Mouse (Mus musculus) erythroblast, embryonic 14.5 days (primary cell): Measurements from ENCODE around the gene P3h2. TPM values are rescaled to one million over a fixed set of nuclear protein-coding genes. Genes with fewer than 3 reads are reported as not detected.

Experiments used
- H3K27me3 ChIP-seq: 2 replicates; pipeline ENCODE4 v1.6.1; 2012; ENCODE audit warnings: inconsistent platforms; ENCODE audit not compliant: control insufficient read depth
- H3K36me3 ChIP-seq: 2 replicates; pipeline ENCODE4 v1.6.1; 2012; ENCODE audit warnings: mild to moderate bottlenecking, inconsistent platforms; ENCODE audit not compliant: control insufficient read depth
- H3K4me1 ChIP-seq: 2 replicates; pipeline ENCODE4 v1.6.1; 2012; ENCODE audit warnings: inconsistent platforms; ENCODE audit not compliant: control insufficient read depth
- H3K4me3 ChIP-seq: replicated peaks from 2 replicates; pipeline ENCODE3; 2012; ENCODE audit warnings: moderate library complexity, mild to moderate bottlenecking, inconsistent platforms
- H3K9me3 ChIP-seq: 2 replicates; pipeline ENCODE4 v1.6.1; 2012; ENCODE audit warnings: low read length, inconsistent platforms, mixed read lengths; ENCODE audit not compliant: control insufficient read depth
- GATA1 ChIP-seq: IDR thresholded peaks from 2 replicates; pipeline ENCODE4 v1.6.1; 2012; ENCODE audit warnings: low read length, inconsistent platforms, mixed read lengths
- TAL1 ChIP-seq: IDR thresholded peaks from 3 replicates; pipeline ENCODE4 v1.6.1; 2012; ENCODE audit warnings: low read length, inconsistent platforms, mixed read lengths
- polyA plus RNA-seq: library from polyadenylated mRNA; stranded (reverse); fragments of >175 nt; gene quantifications from 2 replicates; pipeline ENCODE4 v1.2.3, GENCODE M21; 2012

The P3h2 gene
- not detected in 2 replicates for polyA plus RNA-seq

- H3K4me1 ChIP-seq, result no peaks in the 10 kb centered on the region
- TF ChIP-seq GATA1, result no peak
- no peak for TF ChIP-seq TAL1
- H3K36me3 ChIP-seq, result no peaks in the 10 kb centered on the region
- no peaks in the 10 kb centered on the region for H3K9me3 ChIP-seq
- H3K4me3 ChIP-seq, result peak within 1 kb of the TSS; percentile 46
- H3K27me3 ChIP-seq, result peaks cover 38% of the 10 kb centered on the region
These were observed at the start of gene P3h2 for GRCm38 (mm10) chr16:26105115-26105974. Gene P3h2 (minus strand): TSS chr16:26105784.

- no peaks in the 10 kb centered on the region for H3K9me3 ChIP-seq
- TF ChIP-seq TAL1 (no peak), GATA1 (no peak)
- no peaks in the 10 kb centered on the region for H3K36me3 ChIP-seq
- no peaks in the 10 kb centered on the region for H3K4me1 ChIP-seq
- H3K27me3 ChIP-seq, result no peaks in the 10 kb centered on the region
- H3K4me3 ChIP-seq, result no peak overlapping the region
These were observed 46.7 kb upstream of the P3h2 start for GRCm38 (mm10) chr16:26152258-26152657.

GRCm38 (mm10) chr16:26150943-26151342 lies 45.4 kb upstream of the P3h2 start:
- no peak overlapping the region for H3K4me3 ChIP-seq
- no peaks in the 10 kb centered on the region for H3K9me3 ChIP-seq
- no peaks in the 10 kb centered on the region for H3K4me1 ChIP-seq
- no peaks in the 10 kb centered on the region for H3K36me3 ChIP-seq
- no peaks in the 10 kb centered on the region for H3K27me3 ChIP-seq
- no peak for TF ChIP-seq GATA1
- TF ChIP-seq TAL1, result no peak

GRCm38 (mm10) chr16:26146853-26147252 lies 41.3 kb upstream of the P3h2 start:
- Histone ChIP-seq H3K27me3 (no peaks in the 10 kb centered on the region), H3K4me1 (no peaks in the 10 kb centered on the region), H3K4me3 (no peak overlapping the region), H3K36me3 (no peaks in the 10 kb centered on the region), H3K9me3 (no peaks in the 10 kb centered on the region)
- TF ChIP-seq TAL1 (no peak), GATA1 (no peak)

- no peaks in the 10 kb centered on the region for H3K27me3 ChIP-seq
- no peaks in the 10 kb centered on the region for H3K36me3 ChIP-seq
- no peaks in the 10 kb centered on the region for H3K9me3 ChIP-seq
- H3K4me1 ChIP-seq, result no peaks in the 10 kb centered on the region
- no peak for TF ChIP-seq TAL1
- TF ChIP-seq GATA1, result no peak
- H3K4me3 ChIP-seq, result no peak overlapping the region
These were observed 25.5 kb upstream of the P3h2 start for GRCm38 (mm10) chr16:26131126-26131525.

- Histone ChIP-seq H3K9me3 (no peaks in the 10 kb centered on the region), H3K27me3 (peaks cover 38% of the 10 kb centered on the region), H3K4me1 (no peaks in the 10 kb centered on the region), H3K36me3 (no peaks in the 10 kb centered on the region), H3K4me3 (no peak overlapping the region)
- TF ChIP-seq GATA1, result no peak
- TF ChIP-seq TAL1, result no peak
These were observed 1.0 kb upstream of the P3h2 start for GRCm38 (mm10) chr16:26106618-26107017.

- no peaks in the 10 kb centered on the region for H3K4me1 ChIP-seq
These were observed 545 bp upstream of the P3h2 start for GRCm38 (mm10) chr16:26106041-26106617.

GRCm38 (mm10) chr16:26104274-26104673 lies 1.3 kb downstream of the P3h2 start:
- H3K36me3 ChIP-seq, result no peaks in the 10 kb centered on the region
- H3K4me1 ChIP-seq, result no peaks in the 10 kb centered on the region
- H3K27me3 ChIP-seq, result peaks cover 38% of the 10 kb centered on the region
- H3K4me3 ChIP-seq, result no peak overlapping the region
- TF ChIP-seq TAL1 (no peak), GATA1 (no peak)
- H3K9me3 ChIP-seq, result no peaks in the 10 kb centered on the region

More at GRCm38 (mm10) chr16:26106041-26106617, 545 bp upstream of the P3h2 start:
- Histone ChIP-seq H3K36me3 (no peaks in the 10 kb centered on the region), H3K4me3 (no peak overlapping the region), H3K27me3 (peaks cover 38% of the 10 kb centered on the region), H3K9me3 (no peaks in the 10 kb centered on the region)
- TF ChIP-seq GATA1 (no peak), TAL1 (no peak)

GRCm38 (mm10) chr16:26102856-26103255 lies 2.7 kb downstream of the P3h2 start:
- H3K4me1 ChIP-seq, result no peaks in the 10 kb centered on the region
- TF ChIP-seq TAL1 (no peak), GATA1 (no peak)
- H3K36me3 ChIP-seq, result no peaks in the 10 kb centered on the region
- H3K4me3 ChIP-seq, result no peak overlapping the region
- peaks cover 38% of the 10 kb centered on the region for H3K27me3 ChIP-seq
- no peaks in the 10 kb centered on the region for H3K9me3 ChIP-seq
